Mouse (Mus musculus): Measurements from ENCODE around the gene Cluh.

Gene Cluh

GRCm38 (mm10) chr11:74647966-74648365, 1.3 kb upstream of the Cluh start:
- DNase-seq (ENCODE audit: inconsistent ontology term): no peak

GRCm38 (mm10) chr11:74648676-74649075, 619 bp upstream of the Cluh start:
- DNase-seq (ENCODE audit: inconsistent ontology term): no peak

GRCm38 (mm10) chr11:74649647-74650551, 604 bp downstream of the Cluh start:
- DNase-seq (ENCODE audit: inconsistent ontology term): no peak

DNA sequence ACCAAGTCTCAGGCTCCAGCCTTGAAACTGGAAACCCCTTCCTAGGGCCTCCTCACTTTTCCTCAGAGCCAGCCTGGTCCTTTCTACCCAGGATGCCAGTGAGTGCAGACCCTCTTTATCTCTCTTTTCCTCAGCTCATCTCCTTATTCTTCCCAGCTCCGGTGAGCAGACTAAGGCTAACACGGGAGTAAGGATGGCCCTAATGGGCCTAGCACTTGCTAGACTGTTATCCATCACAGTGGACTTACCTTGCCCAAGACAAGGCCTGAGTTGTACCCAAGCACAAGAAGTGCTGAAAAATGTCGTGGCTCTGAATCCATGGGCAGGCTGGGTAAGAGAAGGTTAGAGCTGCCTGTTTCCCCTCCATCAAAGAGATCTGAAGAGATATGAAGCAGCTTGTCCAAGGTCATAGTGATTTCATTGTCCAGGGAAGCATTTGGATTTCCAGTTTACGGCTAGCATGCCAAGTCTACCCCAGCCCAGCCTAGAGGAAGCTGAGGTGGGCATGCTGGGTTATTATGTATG, 1.3 kb downstream of the Cluh start:
- DNase-seq (ENCODE audit: inconsistent ontology term): no peak

GRCm38 (mm10) chr11:74652791-74653191, 3.5 kb downstream of the Cluh start:
- DNase-seq (ENCODE audit: inconsistent ontology term): peak; percentile 25

- no peak for DNase-seq (ENCODE audit: inconsistent ontology term)
Measured at GRCm38 (mm10) chr11:74653385-74653784, 4.1 kb downstream of the Cluh start.

GRCm38 (mm10) chr11:74655941-74656340, 6.6 kb downstream of the Cluh start:
- DNase-seq (ENCODE audit: inconsistent ontology term): no peak

DNA sequence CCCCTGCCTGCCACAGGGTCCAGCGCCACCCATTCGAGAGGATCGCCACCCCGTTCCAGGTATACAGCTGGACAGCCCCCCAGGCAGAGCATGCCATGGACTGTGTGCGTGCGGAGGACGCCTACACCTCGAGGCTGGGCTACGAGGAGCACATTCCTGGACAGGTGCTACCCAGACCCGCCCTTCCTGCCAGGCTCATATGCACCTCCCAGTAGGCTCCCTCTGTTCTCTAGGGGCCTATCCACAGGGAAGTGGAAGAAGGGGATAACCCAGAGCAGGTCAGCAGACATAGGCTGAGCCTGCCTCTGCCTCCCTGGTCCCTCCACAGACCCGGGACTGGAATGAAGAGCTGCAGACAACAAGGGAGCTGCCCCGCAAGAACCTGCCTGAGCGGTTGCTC, 11.0 kb downstream of the Cluh start:
- no peak for DNase-seq (ENCODE audit: inconsistent ontology term)

GRCm38 (mm10) chr11:74661641-74662040, 12.3 kb downstream of the Cluh start:
- DNase-seq (ENCODE audit: inconsistent ontology term): no peak

GRCm38 (mm10) chr11:74662221-74662620, 12.9 kb downstream of the Cluh start:
- no peak for DNase-seq (ENCODE audit: inconsistent ontology term)

GRCm38 (mm10) chr11:74664279-74664678, 15.0 kb downstream of the Cluh start:
- DNase-seq (ENCODE audit: inconsistent ontology term): no peak

GRCm38 (mm10) chr11:74664906-74665305, 15.6 kb downstream of the Cluh start:
- no peak for DNase-seq (ENCODE audit: inconsistent ontology term)

- no peak for DNase-seq (ENCODE audit: inconsistent ontology term)
Measured at GRCm38 (mm10) chr11:74665631-74666283, 16.5 kb downstream of the Cluh start.

DNA sequence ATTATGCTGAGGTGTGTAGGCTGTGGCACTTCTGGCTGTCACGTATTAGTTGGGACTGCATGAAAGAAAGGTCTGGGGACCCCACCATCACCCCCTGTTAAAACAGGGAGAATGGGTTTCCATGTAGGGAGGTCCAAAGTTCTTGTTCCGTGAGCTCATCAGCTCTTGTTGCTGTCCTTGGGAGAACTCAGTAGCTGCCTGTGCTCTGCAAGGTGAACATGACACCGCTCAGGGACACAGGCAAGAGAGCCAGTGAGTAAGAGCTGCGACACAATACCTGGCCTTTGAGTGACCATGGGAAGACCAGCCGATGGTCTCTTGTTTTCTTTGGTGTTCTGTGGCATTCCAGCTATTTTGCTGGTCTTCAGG, 17.0 kb downstream of the Cluh start:
- no peak for DNase-seq (ENCODE audit: inconsistent ontology term)

GRCm38 (mm10) chr11:74666776-74667581, 17.7 kb downstream of the Cluh start:
- no peak for DNase-seq (ENCODE audit: inconsistent ontology term)

GRCm38 (mm10) chr11:74667582-74668010, 18.3 kb downstream of the Cluh start:
- no peak for DNase-seq (ENCODE audit: inconsistent ontology term)

DNA sequence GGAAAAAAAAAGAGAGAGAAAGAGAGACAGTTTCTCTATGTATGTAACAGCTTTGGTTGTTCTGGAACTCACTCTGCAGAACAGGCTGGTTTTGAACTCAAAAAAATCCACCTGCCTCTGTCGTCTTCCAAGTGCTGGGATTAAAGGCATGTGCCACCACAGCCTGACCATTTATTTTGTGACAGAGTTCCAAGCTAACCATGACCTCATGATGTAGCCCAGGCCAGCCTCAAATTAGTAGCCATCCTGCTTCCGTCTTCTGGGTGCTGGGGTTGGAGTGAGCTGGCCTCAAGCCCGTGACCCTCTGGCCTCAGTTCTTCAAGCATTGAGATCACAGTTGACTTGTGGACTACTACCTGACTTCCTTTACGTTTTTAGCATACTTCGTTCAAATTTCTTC, 19.2 kb downstream of the Cluh start:
- no peak for DNase-seq (ENCODE audit: inconsistent ontology term)

- no peak for DNase-seq (ENCODE audit: inconsistent ontology term)
Measured at GRCm38 (mm10) chr11:74668971-74669370, 19.7 kb downstream of the Cluh start.

GRCm38 (mm10) chr11:74670151-74670550, 20.9 kb downstream of the Cluh start:
- no peak for DNase-seq (ENCODE audit: inconsistent ontology term)

- DNase-seq (ENCODE audit: inconsistent ontology term): no peak
Measured at GRCm38 (mm10) chr11:74671013-74671412, 21.7 kb downstream of the Cluh start.

- no peak for DNase-seq (ENCODE audit: inconsistent ontology term)
Measured at GRCm38 (mm10) chr11:74671839-74672238, 22.5 kb downstream of the Cluh start.

- DNase-seq (ENCODE audit: inconsistent ontology term): no peak
Measured at GRCm38 (mm10) chr11:74672901-74673513, 23.7 kb downstream of the Cluh start.

All from Muller cell, postnatal 12 days (primary cell).